Mouse (Mus musculus) gastrocnemius, adult 2 months (tissue): ENCODE measurements at regions not wholly inside any gene's neighbourhood (a gene's known extent, or its start where the extent isn't known, plus 50 kb on each side); places are given as distances from the start of the nearest gene placed in this dataset.

Source experiments
- DNase-seq: peaks from one replicate; pipeline ENCODE4 v3.0.0; 2022
- H3K27ac ChIP-seq: fragments of 200-600 bp; 2 replicates; pipeline ENCODE4 v1.8.1; 2022; ENCODE audit warnings: mild to moderate bottlenecking
- H3K4me3 ChIP-seq: fragments of 200-600 bp; 2 replicates; pipeline ENCODE4 v1.8.1; 2022; ENCODE audit warnings: mild to moderate bottlenecking, moderate library complexity
- CTCF ChIP-seq: fragments of 200-600 bp; IDR thresholded peaks from 2 replicates; pipeline ENCODE4 v1.8.1; 2022; ENCODE audit warnings: antibody characterized with exemption, mild to moderate bottlenecking, moderate library complexity
- intact Hi-C: fragments of 180-260 bp; cut with DNase I; formaldehyde crosslinking; loops from one replicate; pipeline ENCODE4 v1.15.1; 2025

GRCm38 (mm10) chr11:45702916-45703315, 148.9 kb upstream of the Clint1 start:
- intact Hi-C loops = no loop called here
- TF ChIP-seq CTCF = no peak
- no peak for DNase-seq

GRCm38 (mm10) chr11:45704411-45704810, 147.4 kb upstream of the Clint1 start:
- TF ChIP-seq CTCF = peak; percentile 17; the same call in 1 of the 2 replicates
- intact Hi-C loops = no loop called here
- DNase-seq = no peak

More at GRCm38 (mm10) chr11:45702916-45703315, 148.9 kb upstream of the Clint1 start:
- Histone ChIP-seq H3K27ac (no peak overlapping the region), H3K4me3 (no peak overlapping the region)

GRCm38 (mm10) chr11:45718630-45719029, 133.2 kb upstream of the Clint1 start:
- intact Hi-C loops = no loop called here

More at GRCm38 (mm10) chr11:45704411-45704810, 147.4 kb upstream of the Clint1 start:
- no peak overlapping the region for H3K27ac ChIP-seq
- no peak overlapping the region for H3K4me3 ChIP-seq

GRCm38 (mm10) chr11:45719821-45720220, 132.0 kb upstream of the Clint1 start:
- no peak overlapping the region for H3K27ac ChIP-seq
- intact Hi-C loops = no loop called here
- no peak for TF ChIP-seq CTCF
- DNase-seq = no peak
- no peak overlapping the region for H3K4me3 ChIP-seq

More at GRCm38 (mm10) chr11:45718630-45719029, 133.2 kb upstream of the Clint1 start:
- TF ChIP-seq CTCF = no peak
- no peak for DNase-seq
- Histone ChIP-seq H3K4me3 (no peak overlapping the region), H3K27ac (no peak overlapping the region)

GRCm38 (mm10) chr11:45736561-45736960, 115.3 kb upstream of the Clint1 start:
- no peak overlapping the region for H3K27ac ChIP-seq
- DNase-seq = peak; percentile 26
- TF ChIP-seq CTCF = peak; percentile 64
- intact Hi-C loops = loop anchor here (10.0 kb wide), 1 partner anchor 1132 kb away; no protein-coding TSS in a partner anchor
- no peak overlapping the region for H3K4me3 ChIP-seq

- no peak overlapping the region for H3K27ac ChIP-seq
- no peak for DNase-seq
- intact Hi-C loops = loop anchor here (10.0 kb wide), 1 partner anchor 1134 kb away; no protein-coding TSS in a partner anchor
- no peak overlapping the region for H3K4me3 ChIP-seq
- no peak for TF ChIP-seq CTCF
These were observed 113.5 kb upstream of the Clint1 start for GRCm38 (mm10) chr11:45738331-45738730.

- TF ChIP-seq CTCF = no peak
- DNase-seq = no peak
- no peak overlapping the region for H3K27ac ChIP-seq
- no peak overlapping the region for H3K4me3 ChIP-seq
- intact Hi-C loops = no loop called here
These were observed 105.9 kb upstream of the Clint1 start for GRCm38 (mm10) chr11:45745941-45746340.

GRCm38 (mm10) chr11:45750249-45750648, 101.6 kb upstream of the Clint1 start:
- intact Hi-C loops = loop anchor here (10.0 kb wide), 1 partner anchor 135 kb away; no protein-coding TSS in a partner anchor
- H3K27ac ChIP-seq = no peak overlapping the region
- no peak overlapping the region for H3K4me3 ChIP-seq
- TF ChIP-seq CTCF = no peak
- no peak for DNase-seq

GRCm38 (mm10) chr11:45752237-45752636, 99.6 kb upstream of the Clint1 start:
- intact Hi-C loops = loop anchor here (10.0 kb wide), 1 partner anchor 133 kb away; no protein-coding TSS in a partner anchor
- TF ChIP-seq CTCF = peak; percentile 78
- Histone ChIP-seq H3K27ac (0 out of 2 replicates have a peak overlapping the region, but pooled peaks have one; percentile 6), H3K4me3 (no peak overlapping the region)
- peak; percentile 38 for DNase-seq

- intact Hi-C loops = loop anchor here (10.0 kb wide), 1 partner anchor 132 kb away; no protein-coding TSS in a partner anchor
- Histone ChIP-seq H3K27ac (no peak overlapping the region), H3K4me3 (no peak overlapping the region)
- no peak for TF ChIP-seq CTCF
- DNase-seq = no peak
These were observed 99.1 kb upstream of the Clint1 start for GRCm38 (mm10) chr11:45752791-45753190.

GRCm38 (mm10) chr11:45767081-45767480, 84.8 kb upstream of the Clint1 start:
- TF ChIP-seq CTCF = no peak
- H3K4me3 ChIP-seq = no peak overlapping the region
- H3K27ac ChIP-seq = no peak overlapping the region
- no peak for DNase-seq
- intact Hi-C loops = no loop called here

- intact Hi-C loops = no loop called here
- DNase-seq = no peak
- TF ChIP-seq CTCF = no peak
- H3K4me3 ChIP-seq = no peak overlapping the region
- H3K27ac ChIP-seq = no peak overlapping the region
These were observed 69.4 kb upstream of the Clint1 start for GRCm38 (mm10) chr11:45782435-45782834.

GRCm38 (mm10) chr11:45785806-45786205, 66.0 kb upstream of the Clint1 start:
- DNase-seq = no peak
- no peak overlapping the region for H3K4me3 ChIP-seq
- intact Hi-C loops = no loop called here
- H3K27ac ChIP-seq = no peak overlapping the region
- TF ChIP-seq CTCF = no peak

- Histone ChIP-seq H3K27ac (no peak overlapping the region), H3K4me3 (no peak overlapping the region)
- DNase-seq = no peak
- TF ChIP-seq CTCF = no peak
- intact Hi-C loops = no loop called here
These were observed 64.4 kb upstream of the Clint1 start for GRCm38 (mm10) chr11:45787408-45787807.
